ENCODE assay signal across 10 mouse cellular contexts in the genomic region with DNA sequence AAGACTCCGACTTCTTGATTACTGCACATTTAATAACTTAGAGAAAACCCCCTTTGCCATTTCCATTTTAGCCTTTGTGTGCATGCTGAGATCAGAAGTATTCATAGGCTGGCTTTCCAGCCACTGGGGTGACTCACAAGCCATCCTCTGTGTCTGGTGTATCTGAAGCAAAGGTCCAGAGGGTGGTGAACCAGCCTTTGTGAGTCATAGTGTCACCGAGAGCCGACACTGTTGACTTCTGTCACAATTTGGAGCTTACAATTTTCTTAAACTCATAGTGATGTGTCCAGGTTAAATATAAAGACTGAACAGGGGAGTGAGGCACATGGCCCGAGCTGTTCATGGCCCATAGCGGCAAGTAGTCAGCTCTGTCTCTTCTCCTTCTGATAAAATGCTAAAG.
DNase-seq lines count a peak whose midpoint lies in the region; ATAC-seq and TF ChIP-seq lines count a peak whose summit lies in the region.
"Had no signal": no experiment of that assay in that cellular context is flagged by ENCODE, and none has a peak within 500 bp of the region (broad histone marks: within the 10 kb centered on the region; RNA-seq: fewer than 3 reads in every experiment).

No protein-coding gene starts in this region.

- 91% methylated on average over 5 of the region's 5 CpGs for WGBS in embryonic facial prominence, embryonic 10.5 days
- WGBS in intestine, postnatal 0 days = 60% methylated on average over 5 of the region's 5 CpGs
- 93% methylated on average over 5 of the region's 5 CpGs for WGBS in forebrain, embryonic 10.5 days

- TF ChIP-seq CTCF in intestine, postnatal 0 days (IDR thresholded peaks at IDR 0.05; ENCODE audit: low read depth) = 0 out of 2 replicates have a peak, but pooled peaks have one; percentile 5

- H3K4me1 ChIP-seq in embryonic facial prominence, embryonic 10.5 days = peaks cover 77% of the 10 kb centered on the region
- H3K4me1 ChIP-seq in intestine, postnatal 0 days (replicated peaks; ENCODE audit: control insufficient read depth, insufficient read depth, low read length) = peaks cover 15% of the 10 kb centered on the region; the same call in 1 of the 2 replicates
- H3K4me1 ChIP-seq in forebrain, embryonic 10.5 days = peaks cover 70% of the 10 kb centered on the region

- 0 out of 2 replicates have a peak, but pooled peaks cover 3% of the 10 kb centered on the region for H3K27me3 ChIP-seq in embryonic facial prominence, embryonic 10.5 days (replicated peaks; ENCODE audit: low read depth, poor library complexity, severe bottlenecking)
- no peaks in the 10 kb centered on the region for H3K27me3 ChIP-seq in intestine, postnatal 0 days (replicated peaks; ENCODE audit: control insufficient read depth, insufficient read depth, low read length)
- H3K27me3 ChIP-seq in forebrain, embryonic 10.5 days (ENCODE audit: poor library complexity, severe bottlenecking) = peaks cover 19% of the 10 kb centered on the region

- peak; percentile 57 to 70 for DNase-seq in heart, adult 18-20 months
- no peak for DNase-seq in heart, postnatal 25 days (ENCODE audit: low spot score)
- peak; percentile 57 for DNase-seq in 3T3-L1 (ENCODE audit: low read depth, low spot score)
- no peak for DNase-seq in embryonic facial prominence, embryonic 10.5 days (ENCODE audit: low spot score)
- no peak for DNase-seq in thymus, postnatal 10 days (ENCODE audit: low spot score in 2 of 2)
- no peak for DNase-seq in frontal cortex, postnatal 14 days (ENCODE audit: low spot score in 2 of 2)
- no peak for DNase-seq in forebrain, embryonic 10.5 days (ENCODE audit: extremely low spot score, low spot score)
- DNase-seq: liver had no signal

- no peaks in the 10 kb centered on the region for H3K9me3 ChIP-seq in embryonic facial prominence, embryonic 10.5 days
- H3K9me3 ChIP-seq in intestine, postnatal 0 days (ENCODE audit: control insufficient read depth) = no peaks in the 10 kb centered on the region
- H3K9me3 ChIP-seq in forebrain, embryonic 10.5 days = no peaks in the 10 kb centered on the region
- H3K9me3 ChIP-seq: G1E had no signal

- H3K36me3 ChIP-seq in embryonic facial prominence, embryonic 10.5 days (replicated peaks) = peaks cover 32% of the 10 kb centered on the region
- peaks cover 13% of the 10 kb centered on the region; the same call in 1 of the 2 replicates for H3K36me3 ChIP-seq in intestine, postnatal 0 days (ENCODE audit: control insufficient read depth, insufficient read depth)
- no peaks in the 10 kb centered on the region for H3K36me3 ChIP-seq in forebrain, embryonic 10.5 days (replicated peaks)

- ATAC-seq in intestine, postnatal 0 days = 0 out of 2 replicates have a peak, but pooled peaks have one; percentile 43

- no peak overlapping the region for H3K9ac ChIP-seq in intestine, postnatal 0 days (ENCODE audit: low read depth, low read length)

- intact Hi-C loops in heart, postnatal 25 days (cut with DNase I) = loop anchor here (5.0 kb wide), 2 partner anchors 49 to 196 kb away; no protein-coding TSS in a partner anchor

- H3K4me3 ChIP-seq in embryonic facial prominence, embryonic 10.5 days = no peak overlapping the region
- no peak overlapping the region for H3K4me3 ChIP-seq in intestine, postnatal 0 days (ENCODE audit: low read depth, low read length)
- H3K4me3 ChIP-seq in forebrain, embryonic 10.5 days = no peak overlapping the region

- H3K4me2 ChIP-seq in intestine, postnatal 0 days (replicated peaks; ENCODE audit: low read depth) = peak overlapping the region; percentile 32; the same call in 1 of the 2 replicates

- peak overlapping the region; percentile 40 for H3K27ac ChIP-seq in embryonic facial prominence, embryonic 10.5 days (replicated peaks)
- H3K27ac ChIP-seq in intestine, postnatal 0 days (ENCODE audit: low read depth, low read length) = peak overlapping the region; percentile 11; the same call in 1 of the 2 replicates
- H3K27ac ChIP-seq in forebrain, embryonic 10.5 days = no peak overlapping the region

Comparison
In these comparisons a context has a peak if more than half of its experiments do, and no peak if none do; other contexts are left out.
1. DNase-seq: peak in heart, adult 18-20 months (2 of 2) and 3T3-L1 (single experiment); none in heart, postnatal 25 days (single experiment), embryonic facial prominence, embryonic 10.5 days (single experiment), thymus, postnatal 10 days (0 of 2), frontal cortex, postnatal 14 days (0 of 2) and forebrain, embryonic 10.5 days (single experiment).